ENCODE assay signal across 21 mouse cellular contexts in genomic region chr7:45992470-45992869, GRCm38 (mm10). TPM values are rescaled to one million over a fixed set of nuclear protein-coding genes. Genes with fewer than 3 reads are reported as not detected.
"Had no signal": no experiment of that assay in that cellular context is flagged by ENCODE, and none has a peak within 500 bp of the region (broad histone marks: within the 10 kb centered on the region; RNA-seq: fewer than 3 reads in every experiment).

No protein-coding gene starts in this region.

- H3K9me3 ChIP-seq: kidney, embryonic 15.5 days; midbrain, embryonic 12.5 days; midbrain, embryonic 15.5 days; neural tube, embryonic 13.5 days; stomach, embryonic 15.5 days had no signal

- H3K36me3 ChIP-seq: kidney, embryonic 15.5 days; midbrain, embryonic 12.5 days; midbrain, embryonic 15.5 days; neural tube, embryonic 13.5 days; stomach, embryonic 15.5 days had no signal

- H3K27me3 ChIP-seq: kidney, embryonic 15.5 days; midbrain, embryonic 12.5 days; midbrain, embryonic 15.5 days; neural tube, embryonic 13.5 days; stomach, embryonic 15.5 days had no signal

- DNase-seq: kidney, adult 11 months; kidney, adult 8-10 months; kidney, postnatal 10 days; kidney, postnatal 36 days; layer of hippocampus, postnatal 36 days; lung, embryonic 14.5 days; lung, postnatal 10 days; lung, postnatal 36 days; retina, postnatal 1 day; right cerebral cortex, postnatal 25 days; spleen, adult 18-20 months; thymus, postnatal 25 days had no signal

- H3K27ac ChIP-seq: kidney, embryonic 15.5 days; left cerebral cortex, adult 2 months; liver, embryonic 14.5 days; midbrain, embryonic 12.5 days; midbrain, embryonic 15.5 days; neural tube, embryonic 13.5 days; stomach, embryonic 15.5 days had no signal

- H3K4me3 ChIP-seq: kidney, embryonic 15.5 days; left cerebral cortex, adult 2 months; midbrain, embryonic 12.5 days; midbrain, embryonic 15.5 days; neural tube, embryonic 13.5 days; stomach, embryonic 15.5 days had no signal

- H3K9ac ChIP-seq: kidney, embryonic 15.5 days; liver, embryonic 14.5 days; lung, embryonic 14.5 days; midbrain, embryonic 12.5 days; midbrain, embryonic 15.5 days; neural tube, embryonic 13.5 days; stomach, embryonic 15.5 days had no signal

- H3K4me1 ChIP-seq: kidney, embryonic 15.5 days; midbrain, embryonic 12.5 days; midbrain, embryonic 15.5 days; neural tube, embryonic 13.5 days; stomach, embryonic 15.5 days had no signal

- ATAC-seq: midbrain, embryonic 15.5 days had no signal

- H3K4me2 ChIP-seq: kidney, embryonic 15.5 days; lung, embryonic 14.5 days; midbrain, embryonic 12.5 days; midbrain, embryonic 15.5 days; neural tube, embryonic 13.5 days; stomach, embryonic 15.5 days had no signal

RNA-seq across cellular contexts. Expression of gene Abcc6, which starts 37.6 kb away (rescaled TPM):
- total RNA-seq: neutrophil, adult 5-6 weeks had no signal
- polyA plus RNA-seq: thymus, postnatal 0 days had no signal
